Mouse (Mus musculus) ES-Bruce4 (cell line): Measurements from ENCODE around the gene Hmcn2. TPM values are rescaled to one million over a fixed set of nuclear protein-coding genes. Genes with fewer than 3 reads are reported as not detected.

ENCODE experiments used
- H3K27ac ChIP-seq: 2 replicates; pipeline ENCODE4 v1.5.1; 2012; ENCODE audit warnings: low read length, inconsistent platforms; ENCODE audit not compliant: insufficient read depth
- H3K27me3 ChIP-seq: 2 replicates; pipeline ENCODE4 v1.6.1; 2012; ENCODE audit warnings: mild to moderate bottlenecking, low read length, inconsistent platforms; ENCODE audit not compliant: control insufficient read depth, poor library complexity, insufficient read depth, severe bottlenecking
- H3K36me3 ChIP-seq: 2 replicates; pipeline ENCODE4 v1.6.1; 2012; ENCODE audit warnings: inconsistent platforms, mild to moderate bottlenecking, low read length, moderate library complexity; ENCODE audit not compliant: control insufficient read depth, poor library complexity, insufficient read depth, severe bottlenecking
- H3K4me1 ChIP-seq: one replicate; pipeline ENCODE4 v1.8.1; 2011; ENCODE audit warnings: low read length; ENCODE audit not compliant: control insufficient read depth, insufficient read depth
- H3K4me3 ChIP-seq: 2 replicates; pipeline ENCODE4 v1.5.1; 2011; ENCODE audit warnings: low read depth, mild to moderate bottlenecking, low read length
- H3K9ac ChIP-seq: 2 replicates; pipeline ENCODE4 v1.6.1; 2012; ENCODE audit warnings: low read depth, mild to moderate bottlenecking, inconsistent platforms; ENCODE audit not compliant: poor library complexity, severe bottlenecking
- H3K9me3 ChIP-seq: replicated peaks from 2 replicates; pipeline ENCODE4 v1.6.1; 2012; ENCODE audit warnings: mild to moderate bottlenecking, low read length, inconsistent platforms; ENCODE audit not compliant: control insufficient read depth, poor library complexity, insufficient read depth, severe bottlenecking
- CTCF ChIP-seq: IDR thresholded peaks from one replicate; pipeline ENCODE4 v1.8.1; 2011; ENCODE audit warnings: low read depth, low read length
- EP300 ChIP-seq: IDR thresholded peaks from 2 replicates; pipeline ENCODE4 v1.6.1; 2011; ENCODE audit warnings: low read depth, low read length; ENCODE audit not compliant: insufficient read depth
- POLR2A ChIP-seq: IDR thresholded peaks from one replicate; pipeline ENCODE4 v1.8.1; 2011; ENCODE audit warnings: low read length; ENCODE audit not compliant: insufficient read depth
- polyA plus RNA-seq: library from polyadenylated mRNA; stranded (reverse); fragments of >200 nt; gene quantifications from 2 replicates; pipeline ENCODE4 v1.2.4, GENCODE M21; 2011; ENCODE audit warnings: low read depth; ENCODE audit not compliant: missing spikeins, insufficient read depth, insufficient read length

Gene Hmcn2
- polyA plus RNA-seq, 1 experiment, result 2.9 TPM

DNA sequence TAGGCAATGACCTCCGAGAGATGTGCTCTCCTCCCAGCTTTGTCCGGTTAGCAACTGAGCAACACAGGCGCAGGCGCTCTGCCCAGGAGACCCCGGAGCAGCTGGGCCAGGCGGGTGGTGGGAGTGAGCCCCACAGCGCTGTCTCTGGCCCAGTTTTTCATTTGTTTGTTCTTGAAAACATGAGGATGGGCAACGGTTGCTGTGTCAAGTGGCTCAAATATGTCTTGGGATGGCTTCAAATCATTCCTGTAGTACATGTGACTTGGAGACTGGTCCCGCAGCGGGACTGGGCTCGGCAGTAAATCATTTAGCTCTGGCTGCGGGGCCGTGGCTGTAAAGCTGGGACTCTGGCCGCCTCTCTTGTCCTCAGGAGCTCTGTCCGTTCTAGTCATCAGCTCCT lies 4.7 kb upstream of the Hmcn2 start:
- Histone ChIP-seq H3K4me1 (peaks cover 1% of the 10 kb centered on the region), H3K36me3 (no peaks in the 10 kb centered on the region), H3K27me3 (peaks cover 5% of the 10 kb centered on the region; the same call in 1 of the 2 replicates), H3K27ac (no peak overlapping the region), H3K4me3 (no peak overlapping the region), H3K9ac (no peak overlapping the region), H3K9me3 (no peaks in the 10 kb centered on the region)
- TF ChIP-seq POLR2A, result no peak
- TF ChIP-seq CTCF, result no peak
- no peak for TF ChIP-seq EP300

DNA sequence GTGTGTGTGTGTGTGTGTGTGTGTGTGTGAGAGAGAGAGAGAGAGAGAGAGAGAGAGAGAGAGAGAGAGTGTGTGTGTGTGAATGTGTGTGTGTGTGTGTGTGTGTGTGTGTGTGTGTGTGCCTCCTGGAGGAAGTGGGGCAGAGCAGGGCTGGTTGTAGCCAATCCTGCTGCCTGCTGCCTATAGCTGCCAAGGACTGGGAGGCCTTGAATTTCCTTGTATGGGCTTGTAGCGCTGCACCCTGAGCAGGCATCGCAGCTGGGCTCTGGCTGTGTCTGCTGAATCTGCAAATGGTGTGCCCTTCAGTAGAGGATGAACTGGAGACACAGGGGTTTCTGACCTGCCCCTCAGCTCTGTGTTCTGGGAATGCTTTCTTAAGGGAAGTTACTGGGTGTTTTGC lies 3.9 kb downstream of the Hmcn2 start:
- Histone ChIP-seq H3K27ac (no peak overlapping the region), H3K27me3 (peaks cover 5% of the 10 kb centered on the region; the same call in 1 of the 2 replicates), H3K9me3 (no peaks in the 10 kb centered on the region), H3K4me1 (no peaks in the 10 kb centered on the region), H3K4me3 (no peak overlapping the region), H3K36me3 (no peaks in the 10 kb centered on the region), H3K9ac (no peak overlapping the region)
- TF ChIP-seq CTCF, result no peak
- no peak for TF ChIP-seq EP300
- TF ChIP-seq POLR2A, result no peak

DNA sequence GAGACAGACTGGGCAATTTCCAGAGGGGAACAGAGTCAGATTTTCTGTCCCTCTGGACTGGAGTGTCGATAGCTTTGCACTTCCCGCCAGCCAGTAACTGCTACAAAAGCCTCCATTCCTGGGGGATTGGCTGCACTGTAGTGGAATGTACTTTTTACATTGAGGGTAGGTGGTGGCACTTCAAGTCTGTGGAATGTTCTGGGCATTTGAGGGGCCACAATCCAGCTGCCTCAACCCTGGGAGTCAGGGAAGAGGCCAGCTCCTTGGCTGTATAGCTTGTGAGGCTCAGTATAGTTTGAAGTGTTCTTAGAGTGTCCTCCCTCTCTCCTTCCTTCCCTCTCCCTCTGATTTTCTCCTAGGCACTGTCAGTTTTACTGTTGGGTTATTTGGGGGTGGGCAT lies 5.0 kb downstream of the Hmcn2 start:
- H3K4me3 ChIP-seq, result no peak overlapping the region
- no peaks in the 10 kb centered on the region for H3K4me1 ChIP-seq
- no peak overlapping the region for H3K27ac ChIP-seq
- no peak for TF ChIP-seq EP300
- no peak for TF ChIP-seq POLR2A
- TF ChIP-seq CTCF, result no peak
- H3K9ac ChIP-seq, result no peak overlapping the region
- H3K27me3 ChIP-seq, result peaks cover under 1% of the 10 kb centered on the region; the same call in 1 of the 2 replicates
- no peaks in the 10 kb centered on the region for H3K9me3 ChIP-seq
- H3K36me3 ChIP-seq, result no peaks in the 10 kb centered on the region

DNA sequence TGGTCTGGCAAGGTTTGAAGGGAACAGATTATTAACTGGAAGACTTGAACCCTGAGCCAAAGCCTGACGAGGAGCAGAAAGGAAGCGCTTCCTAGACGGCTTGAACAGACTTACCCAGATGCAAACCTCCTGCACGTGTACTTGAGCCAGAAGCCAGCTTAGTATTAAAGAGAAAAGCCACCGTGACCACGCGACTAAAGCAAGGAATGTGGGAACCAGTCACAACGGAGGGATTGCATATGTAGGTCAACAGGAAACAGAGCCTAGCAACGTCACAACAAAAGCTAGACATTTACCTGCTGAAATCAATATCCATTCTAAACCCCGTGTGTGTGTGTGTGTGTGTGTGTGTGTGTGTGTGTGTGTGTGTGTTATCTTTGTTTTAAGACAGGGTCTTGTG lies 13.0 kb downstream of the Hmcn2 start:
- Histone ChIP-seq H3K27me3 (no peaks in the 10 kb centered on the region), H3K4me1 (no peaks in the 10 kb centered on the region), H3K4me3 (no peak overlapping the region), H3K9me3 (no peaks in the 10 kb centered on the region), H3K27ac (no peak overlapping the region), H3K9ac (no peak overlapping the region), H3K36me3 (no peaks in the 10 kb centered on the region)
- TF ChIP-seq EP300, result no peak
- TF ChIP-seq POLR2A, result no peak
- TF ChIP-seq CTCF, result no peak

DNA sequence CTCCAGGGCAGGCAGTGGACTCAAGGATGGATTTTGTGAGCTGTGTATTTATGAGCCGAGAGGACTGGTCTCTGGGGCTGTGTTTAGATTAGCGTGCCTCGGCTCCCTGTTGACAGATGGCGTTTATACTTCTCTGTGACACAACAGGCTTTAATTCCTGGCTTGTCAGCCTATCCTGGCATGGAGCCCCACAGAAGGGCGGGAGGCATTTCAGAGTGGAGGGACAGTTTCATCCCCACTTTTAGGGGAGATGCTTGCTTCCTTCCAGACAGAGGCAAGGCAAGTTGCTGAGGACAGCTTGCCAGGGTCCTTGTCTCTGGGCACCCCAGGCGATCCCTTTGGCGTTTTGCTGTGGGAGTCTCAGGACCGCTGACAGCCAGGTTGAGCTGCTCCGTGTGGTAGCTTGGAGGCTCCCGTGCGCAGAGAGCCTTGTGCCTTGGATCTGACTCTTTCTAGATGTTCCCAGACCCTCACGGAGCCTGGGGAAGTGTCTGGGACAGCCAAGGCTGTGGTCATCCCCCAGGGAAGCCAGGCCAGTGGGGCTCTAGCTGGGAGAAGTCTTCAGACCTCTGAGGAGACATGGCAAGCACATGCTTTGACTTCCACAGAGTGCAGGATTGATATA lies 23.6 kb downstream of the Hmcn2 start:
- Histone ChIP-seq H3K9ac (no peak overlapping the region), H3K4me1 (no peaks in the 10 kb centered on the region), H3K4me3 (no peak overlapping the region), H3K27me3 (no peaks in the 10 kb centered on the region), H3K27ac (no peak overlapping the region), H3K9me3 (no peaks in the 10 kb centered on the region), H3K36me3 (no peaks in the 10 kb centered on the region)
- no peak for TF ChIP-seq POLR2A

DNA sequence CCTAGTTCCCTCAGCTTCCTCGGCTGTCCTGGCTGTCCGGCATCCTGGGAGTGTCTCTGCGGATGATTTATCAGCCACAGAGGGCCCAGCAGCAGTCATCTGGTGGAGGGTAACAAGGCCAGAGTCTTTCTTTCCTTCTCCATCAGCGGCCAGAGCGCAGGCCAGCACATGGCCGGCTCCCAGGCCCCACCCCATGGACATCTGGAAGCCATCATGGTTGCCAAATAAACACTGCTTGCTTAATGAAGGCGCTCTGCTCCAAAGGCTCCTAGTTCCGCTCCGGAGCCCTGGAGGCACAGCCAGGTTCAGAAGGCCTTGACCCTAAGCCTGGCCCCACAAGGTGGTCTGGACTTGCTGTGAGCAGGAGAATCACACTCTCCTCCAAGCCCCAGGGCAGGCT lies 25.6 kb downstream of the Hmcn2 start:
- no peaks in the 10 kb centered on the region for H3K36me3 ChIP-seq
- H3K27me3 ChIP-seq, result no peaks in the 10 kb centered on the region
- no peak overlapping the region for H3K9ac ChIP-seq
- TF ChIP-seq CTCF (no peak), POLR2A (no peak), EP300 (no peak)
- H3K4me3 ChIP-seq, result no peak overlapping the region
- no peaks in the 10 kb centered on the region for H3K9me3 ChIP-seq
- H3K27ac ChIP-seq, result no peak overlapping the region
- no peaks in the 10 kb centered on the region for H3K4me1 ChIP-seq
